Mouse (Mus musculus) liver, embryonic 14.5 days (tissue): ENCODE measurements around the gene Cct4. TPM values are rescaled to one million over a fixed set of nuclear protein-coding genes. Genes with fewer than 3 reads are reported as not detected.

Experiments
- ATAC-seq: fragments of 200-750 bp; cut with Nextera tagmentation; 2 replicates; pipeline ENCODE4 v1.8.0; 2017; ENCODE audit warnings: moderate number of reproducible peaks, mild to moderate bottlenecking, moderate library complexity; ENCODE audit not compliant: insufficient read depth
- DNase-seq, 3 experiments: peaks; one replicate each; pipeline ENCODE4 v3.0.0-alpha.2; 2012 to 2013; ENCODE audit warnings: low read depth in 3 of 3, low spot score in 3 of 3
- H3K27ac ChIP-seq: fragments of 300-500 bp; sonication (generic); 2 replicates; pipeline ENCODE4 v1.5.1; 2014; ENCODE audit warnings: moderate library complexity, mild to moderate bottlenecking, control low read depth, inconsistent platforms
- H3K27me3 ChIP-seq: fragments of 300-500 bp; sonication (generic); 2 replicates; pipeline ENCODE4 v1.6.1; 2014; ENCODE audit warnings: mild to moderate bottlenecking, low read length, moderate library complexity; ENCODE audit not compliant: control insufficient read depth, insufficient read depth
- H3K36me3 ChIP-seq: fragments of 300-500 bp; sonication (generic); replicated peaks from 2 replicates; pipeline ENCODE4 v1.6.1; 2014; ENCODE audit warnings: low read depth; ENCODE audit not compliant: control insufficient read depth, insufficient read depth
- H3K4me1 ChIP-seq, 2 experiments: fragments of 200-500 bp in 1 of 2; fragments of 300-500 bp in 1 of 2; sonication (generic) in 1 of 2; replicated peaks; 2 replicates each; pipeline ENCODE4 v1.6.1; 2012 to 2014; ENCODE audit warnings: antibody characterized with exemption in 1 of 2, inconsistent platforms in 1 of 2, low read length in 1 of 2; ENCODE audit not compliant: control insufficient read depth in 2 of 2, insufficient read depth in 2 of 2
- H3K4me2 ChIP-seq: fragments of 300-500 bp; sonication (generic); 2 replicates; pipeline ENCODE4 v1.6.1; 2014; ENCODE audit warnings: low read depth, mild to moderate bottlenecking, control low read depth, moderate library complexity
- H3K4me3 ChIP-seq, 2 experiments: fragments of 200-500 bp in 1 of 2; fragments of 300-500 bp in 1 of 2; sonication (generic) in 1 of 2; 2 replicates each; pipeline ENCODE4 v1.5.1; 2012 to 2014; ENCODE audit warnings: low read depth in 2 of 2, low read length in 2 of 2, mild to moderate bottlenecking in 2 of 2, control low read depth in 1 of 2, inconsistent platforms in 1 of 2, moderate library complexity in 1 of 2; ENCODE audit not compliant: insufficient read depth in 1 of 2
- H3K9ac ChIP-seq: fragments of 300-500 bp; sonication (generic); replicated peaks from 2 replicates; pipeline ENCODE4 v1.6.1; 2014; ENCODE audit warnings: mild to moderate bottlenecking, control low read depth, moderate library complexity
- H3K9me3 ChIP-seq: fragments of 300-500 bp; sonication (generic); 2 replicates; pipeline ENCODE4 v1.6.1; 2016; ENCODE audit warnings: low read length, mixed read lengths; ENCODE audit not compliant: control insufficient read depth
- CTCF ChIP-seq: IDR thresholded peaks from 2 replicates; pipeline ENCODE4 v1.5.1; 2016; ENCODE audit warnings: antibody characterized with exemption, low read depth, control low read depth
- EP300 ChIP-seq: IDR thresholded peaks from 2 replicates; pipeline ENCODE4 v1.6.1; 2016; ENCODE audit warnings: antibody characterized with exemption, low read depth
- WGBS: fragments of 180-500 bp; shearing (Covaris S2); extraction: QIAGEN DNeasy Blood & Tissue Kit; methylation state at CpG from one replicate; pipeline ENCODE4 v1.1.7; 2014; ENCODE audit not compliant: insufficient replicate concordance; 5-methylcytosine and 5-hydroxymethylcytosine counted together
- polyA plus RNA-seq, 2 experiments: library from polyadenylated mRNA; depleted of rRNA in 1 of 2; stranded (reverse) in 1 of 2; unstranded in 1 of 2; fragments of >200 nt; fragmentation: Nextera tagmentation in 1 of 2; extraction: Ambion mirVana in 1 of 2; gene quantifications; 2 replicates each; pipeline versions ENCODE4 v1.2.1 to v1.2.3; 2012 to 2014

The Cct4 gene
- polyA plus RNA-seq, 2 experiments, result 65.4 to 142 TPM

- H3K9me3 ChIP-seq, result no peaks in the 10 kb centered on the region
- TF ChIP-seq EP300, result no peak
- TF ChIP-seq CTCF, result no peak
- WGBS, result 41% methylated on average over 14 of the region's 14 CpGs
- no peak for DNase-seq
- no peak for ATAC-seq
- H3K27ac ChIP-seq, result peak overlapping the region; percentile 87
- peak overlapping the region; percentile 76 to 97 for H3K4me3 ChIP-seq
- peak overlapping the region; percentile 83 for H3K9ac ChIP-seq
- no peaks in the 10 kb centered on the region for H3K27me3 ChIP-seq
- H3K36me3 ChIP-seq, result peaks cover 14% of the 10 kb centered on the region
- peaks cover 2 to 8% of the 10 kb centered on the region in 2 experiments; a peak in 2 of 4 replicates for H3K4me1 ChIP-seq
- H3K4me2 ChIP-seq, result peak overlapping the region; percentile 67
Measured at GRCm38 (mm10) chr11:22973599-22973998, 16.7 kb upstream of the Cct4 start.

DNA sequence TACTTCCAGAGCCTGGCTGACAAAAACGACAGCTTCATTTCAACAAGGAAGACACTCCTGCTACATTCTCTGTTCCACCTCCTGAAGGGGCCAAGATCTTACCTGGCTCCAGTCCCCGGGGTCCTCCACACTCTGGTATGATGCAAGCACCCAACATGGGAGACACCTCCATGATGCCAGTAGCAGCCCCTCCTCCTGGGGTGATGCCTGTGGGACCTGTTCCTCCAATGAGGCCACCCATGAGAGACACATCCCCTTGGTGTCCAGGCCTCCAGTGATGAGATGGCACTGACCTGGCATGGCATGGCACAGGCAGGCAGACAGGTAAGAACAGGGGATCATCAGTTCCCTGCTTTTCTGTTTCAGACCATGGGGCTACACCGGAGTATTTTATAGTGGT lies 12.1 kb upstream of the Cct4 start:
- Histone ChIP-seq H3K4me3 (no peak overlapping the region), H3K9me3 (no peaks in the 10 kb centered on the region), H3K4me1 (peaks cover 9 to 15% of the 10 kb centered on the region in 2 experiments), H3K9ac (no peak overlapping the region), H3K27me3 (no peaks in the 10 kb centered on the region), H3K36me3 (peaks cover 14% of the 10 kb centered on the region), H3K27ac (no peak overlapping the region), H3K4me2 (no peak overlapping the region)
- TF ChIP-seq EP300 (no peak), CTCF (no peak)
- no peak for DNase-seq
- WGBS, result 71% methylated on average over 3 of the region's 3 CpGs
- no peak for ATAC-seq

GRCm38 (mm10) chr11:22978711-22979110 lies 11.6 kb upstream of the Cct4 start:
- WGBS, result 76% methylated on average over 1 of the region's 1 CpGs
- Histone ChIP-seq H3K27me3 (no peaks in the 10 kb centered on the region), H3K4me2 (no peak overlapping the region), H3K9ac (no peak overlapping the region), H3K4me3 (no peak overlapping the region), H3K4me1 (peaks cover 9 to 15% of the 10 kb centered on the region in 2 experiments), H3K36me3 (peaks cover 14% of the 10 kb centered on the region), H3K9me3 (no peaks in the 10 kb centered on the region), H3K27ac (no peak overlapping the region)
- ATAC-seq (no peak), DNase-seq (no peak)
- no peak for TF ChIP-seq EP300

DNA sequence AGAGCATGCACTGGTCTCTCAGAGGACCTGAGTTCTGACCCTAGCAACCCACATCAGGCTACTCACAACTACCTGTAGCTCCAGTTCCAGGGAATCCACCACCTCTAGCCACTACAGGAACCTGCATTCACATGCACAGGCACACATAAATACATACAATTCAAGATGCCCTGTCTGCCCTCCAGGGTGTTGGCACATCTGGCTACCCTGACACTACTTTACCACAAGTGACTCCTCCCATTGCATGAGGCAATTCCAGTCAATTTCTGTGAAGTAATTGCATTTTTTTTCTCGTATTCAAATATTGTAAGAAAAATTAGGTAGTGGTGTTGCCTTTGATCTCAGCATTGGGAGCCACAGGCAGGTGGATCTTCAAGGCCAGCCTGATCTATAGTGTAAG lies 11.1 kb upstream of the Cct4 start:
- Histone ChIP-seq H3K27ac (no peak overlapping the region), H3K4me1 (peaks cover 9 to 15% of the 10 kb centered on the region in 2 experiments), H3K4me2 (no peak overlapping the region), H3K9me3 (no peaks in the 10 kb centered on the region), H3K36me3 (peaks cover 14% of the 10 kb centered on the region), H3K9ac (no peak overlapping the region), H3K4me3 (no peak overlapping the region), H3K27me3 (no peaks in the 10 kb centered on the region)
- DNase-seq (no peak), ATAC-seq (no peak)
- TF ChIP-seq EP300 (no peak), CTCF (no peak)
- WGBS, result 58% methylated on average over 1 of the region's 1 CpGs

- Histone ChIP-seq H3K9ac (peak overlapping the region; percentile 82), H3K4me2 (peak overlapping the region; percentile 94), H3K27ac (peak overlapping the region; percentile 97), H3K27me3 (no peaks in the 10 kb centered on the region), H3K4me1 (peaks cover 7 to 12% of the 10 kb centered on the region in 2 experiments), H3K36me3 (peaks cover 14% of the 10 kb centered on the region), H3K9me3 (no peaks in the 10 kb centered on the region), H3K4me3 (peak overlapping the region; percentile 73 to 89)
- DNase-seq (no peak), ATAC-seq (no peak)
- 19% methylated on average over 4 of the region's 4 CpGs for WGBS
- no peak for TF ChIP-seq EP300
- TF ChIP-seq CTCF, result no peak
Measured at GRCm38 (mm10) chr11:22981041-22981440, 9.3 kb upstream of the Cct4 start.
